In the genomic region with DNA sequence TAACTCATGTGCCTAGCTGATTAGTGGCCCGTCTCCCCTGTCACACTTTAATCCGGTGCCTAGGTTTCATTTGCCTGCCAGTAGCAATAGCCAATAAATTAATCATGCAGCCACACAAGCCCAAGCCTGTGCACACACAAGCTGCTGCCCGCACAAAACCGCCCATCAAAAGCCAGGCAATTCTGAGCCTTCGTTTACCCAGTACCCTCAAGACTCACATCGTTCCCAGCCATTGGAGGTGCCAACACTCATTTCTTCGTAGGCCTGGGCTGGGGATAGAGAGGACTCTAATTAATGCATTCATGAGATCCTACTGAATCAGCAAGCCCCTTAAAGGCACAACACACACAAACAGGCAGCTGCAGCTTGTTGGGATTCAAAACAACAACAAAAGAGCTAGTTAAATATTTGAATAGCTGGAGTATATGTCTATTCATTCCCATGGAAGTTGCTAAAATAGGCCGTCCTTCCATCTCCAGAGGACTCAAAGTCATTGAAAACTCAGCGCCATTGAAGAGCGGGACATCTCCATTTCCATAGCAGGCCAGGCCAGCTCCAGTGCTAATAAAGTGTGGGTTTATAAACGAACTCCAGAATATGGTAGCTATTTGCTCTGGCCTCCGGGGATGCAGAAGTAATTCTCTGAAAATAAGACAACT, we compare ENCODE assay signal across 11 mouse cellular contexts.
DNase-seq lines count a peak whose midpoint lies in the region; ATAC-seq lines count a peak whose summit lies in the region.
"Had no signal": no experiment of that assay in that cellular context is flagged by ENCODE, and none has a peak within 500 bp of the region (broad histone marks: within the 10 kb centered on the region; RNA-seq: fewer than 3 reads in every experiment).

No protein-coding gene starts in this region.

- 48% methylated on average over 12 of the region's 12 CpGs for WGBS in hindbrain, embryonic 12.5 days
- WGBS in hindbrain, embryonic 11.5 days: 61% methylated on average over 12 of the region's 12 CpGs

- no peak overlapping the region for H3K4me2 ChIP-seq in hindbrain, embryonic 12.5 days (replicated peaks)
- H3K4me2 ChIP-seq in hindbrain, embryonic 11.5 days (replicated peaks; ENCODE audit: low read depth, low read length): no peak overlapping the region
- H3K4me2 ChIP-seq: embryonic facial prominence, embryonic 12.5 days; lung, embryonic 14.5 days had no signal

- ATAC-seq in hindbrain, embryonic 12.5 days (ENCODE audit: low FRiP score): peak; percentile 74
- ATAC-seq in hindbrain, embryonic 11.5 days (ENCODE audit: low FRiP score): no peak

- no peaks in the 10 kb centered on the region for H3K9me3 ChIP-seq in hindbrain, embryonic 12.5 days (replicated peaks)
- H3K9me3 ChIP-seq in hindbrain, embryonic 11.5 days (ENCODE audit: control insufficient read depth, low read length): no peaks in the 10 kb centered on the region
- H3K9me3 ChIP-seq: embryonic facial prominence, embryonic 12.5 days; heart, embryonic 10.5 days had no signal

- no peak overlapping the region for H3K9ac ChIP-seq in hindbrain, embryonic 12.5 days
- H3K9ac ChIP-seq in hindbrain, embryonic 11.5 days (ENCODE audit: low read depth, low read length): no peak overlapping the region
- H3K9ac ChIP-seq: embryonic facial prominence, embryonic 12.5 days; lung, embryonic 14.5 days had no signal

- no peak overlapping the region for H3K4me3 ChIP-seq in hindbrain, embryonic 12.5 days
- no peak overlapping the region for H3K4me3 ChIP-seq in hindbrain, embryonic 11.5 days (ENCODE audit: low read depth, low read length)
- H3K4me3 ChIP-seq: embryonic facial prominence, embryonic 12.5 days; heart, embryonic 10.5 days had no signal

- H3K4me1 ChIP-seq in hindbrain, embryonic 12.5 days: peaks cover 15% of the 10 kb centered on the region; the same call in 1 of the 2 replicates
- no peaks in the 10 kb centered on the region for H3K4me1 ChIP-seq in hindbrain, embryonic 11.5 days (replicated peaks; ENCODE audit: control insufficient read depth, insufficient read depth, low read length)
- H3K4me1 ChIP-seq: embryonic facial prominence, embryonic 12.5 days had no signal

- H3K27ac ChIP-seq in hindbrain, embryonic 12.5 days: peak overlapping the region; percentile 64
- no peak overlapping the region for H3K27ac ChIP-seq in hindbrain, embryonic 11.5 days (ENCODE audit: low read depth, low read length)
- H3K27ac ChIP-seq: embryonic facial prominence, embryonic 12.5 days; heart, embryonic 10.5 days had no signal

- no peaks in the 10 kb centered on the region for H3K27me3 ChIP-seq in hindbrain, embryonic 12.5 days
- H3K27me3 ChIP-seq in hindbrain, embryonic 11.5 days (ENCODE audit: control insufficient read depth, insufficient read depth, low read length): no peaks in the 10 kb centered on the region

- no peaks in the 10 kb centered on the region for H3K36me3 ChIP-seq in hindbrain, embryonic 12.5 days
- H3K36me3 ChIP-seq in hindbrain, embryonic 11.5 days (ENCODE audit: control insufficient read depth, insufficient read depth, low read length): no peaks in the 10 kb centered on the region
- H3K36me3 ChIP-seq: embryonic facial prominence, embryonic 12.5 days; heart, embryonic 10.5 days had no signal

- DNase-seq in hindbrain, embryonic 11.5 days (ENCODE audit: low spot score): no peak
- peak; percentile 37 for DNase-seq in urinary bladder, adult 2 months (ENCODE audit: low spot score)
- no peak for DNase-seq in urinary bladder, postnatal 10 days (ENCODE audit: low spot score)
- peak; percentile 40 to 61 for DNase-seq in layer of hippocampus, postnatal 10 days (ENCODE audit: low spot score in 2 of 2)
- peak; percentile 39 for DNase-seq in telencephalon, adult 2 months (ENCODE audit: low read depth, low spot score)
- DNase-seq in ovary, postnatal 36 days (ENCODE audit: low spot score): no peak
- DNase-seq in lung, postnatal 36 days: no peak
- DNase-seq: lung, embryonic 14.5 days had no signal

Comparison
In these comparisons a context has a peak if more than half of its experiments do, and no peak if none do; other contexts are left out.
1. DNase-seq: peak in urinary bladder, adult 2 months (single experiment), layer of hippocampus, postnatal 10 days (2 of 2) and telencephalon, adult 2 months (single experiment); none in hindbrain, embryonic 11.5 days (single experiment), urinary bladder, postnatal 10 days (single experiment), ovary, postnatal 36 days (single experiment) and lung, postnatal 36 days (single experiment).